Mouse (Mus musculus) mouse embryonic stem cell (cell line): ENCODE results near the gene Cnr2.

ENCODE experiments used
- in situ Hi-C, 2 experiments: fragments of 300-500 bp; cut with MboI; formaldehyde crosslinking; loops; 1 replicate in 1 of 2; 3 replicates in 1 of 2; pipeline ENCODE4 v1.14.3; 2019 to 2020; ENCODE audit warnings: low sequenced_read_pairs in 2 of 2, low pct_unique_long_range_greater_than_20kb in 1 of 2, mixed read lengths in 1 of 2; ENCODE audit not compliant: unreplicated experiment in 1 of 2

Cnr2 gene

DNA sequence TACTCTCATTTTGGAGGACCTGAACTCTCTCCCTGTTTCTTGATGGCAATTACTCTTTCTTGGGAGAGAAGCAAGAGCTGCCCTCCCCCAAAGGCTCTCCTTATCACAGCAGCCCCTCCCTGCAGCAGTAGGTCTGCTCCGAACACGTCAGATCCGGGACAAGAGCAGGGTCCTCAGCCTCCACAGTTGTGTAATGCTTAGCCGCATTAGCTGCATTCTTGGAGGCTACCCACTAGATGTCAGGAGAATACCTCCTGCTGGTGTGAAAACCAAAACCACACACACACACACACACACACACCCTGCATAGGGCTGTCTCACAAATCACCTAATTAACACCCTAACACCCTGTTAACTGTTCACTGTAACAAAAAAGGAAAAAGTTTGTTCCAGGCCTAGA, 2.3 kb upstream of the Cnr2 start:
- in situ Hi-C loops = no loop called here

GRCm38 (mm10) chr4:135896157-135896556, 963 bp downstream of the Cnr2 start:
- in situ Hi-C loops = no loop called here

- in situ Hi-C loops = no loop called here
Measured at GRCm38 (mm10) chr4:135898380-135899049, 3.3 kb downstream of the Cnr2 start.

- in situ Hi-C loops = no loop called here
Measured at GRCm38 (mm10) chr4:135899050-135899448, 3.9 kb downstream of the Cnr2 start.

DNA sequence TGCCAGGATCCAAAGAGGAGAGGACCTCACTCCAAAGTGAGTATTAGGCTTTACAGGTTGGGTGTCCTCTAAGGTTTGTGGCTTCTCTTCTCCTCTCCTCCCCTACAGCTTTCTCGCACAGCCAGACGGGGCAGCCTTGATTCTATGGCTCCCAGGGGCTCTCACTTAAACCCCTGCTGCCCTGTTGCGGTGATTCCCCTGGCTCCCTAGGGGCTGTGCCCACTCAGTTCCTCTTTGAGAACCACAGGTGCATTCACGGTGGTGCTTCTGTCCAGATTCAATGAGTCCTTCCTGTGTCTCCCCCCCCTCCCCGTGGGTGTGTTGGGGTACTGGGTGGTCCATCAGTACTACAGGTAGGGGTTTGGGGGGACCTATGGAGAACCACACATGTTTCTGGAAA, 4.8 kb downstream of the Cnr2 start:
- in situ Hi-C loops = no loop called here

DNA sequence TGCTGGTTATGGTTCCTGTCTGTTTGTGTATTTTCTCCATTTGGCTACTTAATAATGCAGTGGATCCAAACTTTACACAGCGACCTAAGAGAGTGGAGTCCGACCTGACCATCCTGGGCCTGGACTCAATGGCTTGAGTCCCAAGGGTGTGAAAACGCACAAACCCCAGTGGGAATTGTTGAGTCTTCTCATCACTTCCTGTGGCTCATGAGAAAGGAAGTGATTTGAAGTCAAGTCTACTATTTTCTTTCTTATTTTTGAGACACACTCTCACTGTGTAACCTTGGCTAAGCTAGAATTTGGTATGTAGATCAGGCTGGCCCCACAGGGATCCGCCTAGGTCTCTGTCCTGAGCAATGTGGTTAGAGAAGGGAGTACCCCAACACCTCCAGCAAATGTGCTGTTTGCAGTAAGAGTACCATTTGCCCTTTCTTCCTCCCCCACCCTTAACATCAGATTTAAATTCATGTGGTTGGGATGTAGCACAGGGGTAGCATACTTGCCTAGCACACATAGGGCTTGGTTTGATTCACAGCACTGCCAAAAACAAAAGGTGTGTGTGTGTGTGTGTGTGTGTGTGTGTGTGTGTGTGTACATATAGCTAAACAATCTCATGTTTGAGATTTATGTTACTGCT, 7.5 kb downstream of the Cnr2 start:
- in situ Hi-C loops = no loop called here

DNA sequence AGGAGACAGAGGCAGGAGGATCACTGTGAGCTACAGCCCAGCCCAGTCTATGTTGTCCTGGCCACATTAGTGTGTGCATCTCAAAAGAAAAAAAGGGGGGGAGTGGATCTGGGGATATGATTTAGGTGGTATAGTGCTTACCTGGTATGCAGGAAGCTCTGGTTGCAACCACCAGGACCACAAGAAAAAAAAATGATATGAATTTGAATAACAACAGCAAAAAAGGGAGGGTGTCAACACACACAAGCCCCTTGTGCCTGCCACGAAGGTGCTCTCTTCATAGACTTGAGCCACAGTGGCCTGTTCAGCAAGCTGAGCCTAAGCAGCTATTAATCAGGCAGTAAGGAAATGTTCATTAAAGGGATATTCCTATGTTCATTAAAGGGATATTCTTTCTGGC, 9.6 kb downstream of the Cnr2 start:
- in situ Hi-C loops = no loop called here

GRCm38 (mm10) chr4:135906633-135907032, 11.4 kb downstream of the Cnr2 start:
- in situ Hi-C loops = no loop called here

DNA sequence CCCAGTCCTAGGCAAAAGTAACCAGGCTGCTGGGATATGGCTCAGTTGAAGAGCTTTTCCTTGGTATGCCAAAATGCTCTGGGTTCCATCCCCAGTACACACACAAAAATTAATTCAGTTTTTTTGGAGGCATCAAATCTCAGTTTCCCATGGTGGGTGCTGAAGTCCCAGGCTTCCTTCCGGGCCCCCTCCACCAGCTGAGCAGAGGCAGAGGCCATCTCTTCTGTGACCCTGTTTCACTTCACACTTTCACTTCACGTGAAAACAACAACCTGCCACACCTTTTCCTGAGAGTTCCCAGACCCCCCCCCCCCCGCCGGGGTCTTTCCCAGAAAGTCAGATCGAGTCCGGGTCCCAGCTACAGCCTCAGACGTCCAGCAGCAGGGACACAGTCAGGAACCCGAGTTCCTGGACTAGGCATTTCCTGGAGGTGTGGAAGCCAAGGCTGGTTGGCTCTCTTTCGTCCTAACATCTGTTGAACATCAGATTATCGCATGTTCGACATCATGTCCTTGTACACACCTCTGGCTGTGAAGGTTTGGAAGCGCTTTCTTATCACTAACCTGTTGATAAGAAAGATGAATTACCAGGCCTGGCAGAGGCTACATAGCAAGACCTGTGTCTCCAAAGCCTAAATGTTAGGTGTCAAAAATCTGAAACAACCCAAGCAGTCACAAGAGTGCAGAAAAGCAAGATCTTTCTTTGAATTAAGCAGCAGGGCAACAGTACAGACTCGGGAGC, 14.3 kb downstream of the Cnr2 start:
- in situ Hi-C loops = no loop called here

- in situ Hi-C loops = no loop called here
Measured at GRCm38 (mm10) chr4:135911531-135911930, 16.3 kb downstream of the Cnr2 start.

- in situ Hi-C loops = no loop called here
Measured at GRCm38 (mm10) chr4:135912164-135912563, 17.0 kb downstream of the Cnr2 start.

- in situ Hi-C loops = no loop called here
Measured at GRCm38 (mm10) chr4:135912835-135913234, 17.6 kb downstream of the Cnr2 start.

- in situ Hi-C loops = no loop called here
Measured at GRCm38 (mm10) chr4:135913433-135913832, 18.2 kb downstream of the Cnr2 start.

GRCm38 (mm10) chr4:135918635-135919279, 23.6 kb downstream of the Cnr2 start:
- in situ Hi-C loops = no loop called here

- in situ Hi-C loops = no loop called here
Measured at GRCm38 (mm10) chr4:135919280-135919639, 24.1 kb downstream of the Cnr2 start.

DNA sequence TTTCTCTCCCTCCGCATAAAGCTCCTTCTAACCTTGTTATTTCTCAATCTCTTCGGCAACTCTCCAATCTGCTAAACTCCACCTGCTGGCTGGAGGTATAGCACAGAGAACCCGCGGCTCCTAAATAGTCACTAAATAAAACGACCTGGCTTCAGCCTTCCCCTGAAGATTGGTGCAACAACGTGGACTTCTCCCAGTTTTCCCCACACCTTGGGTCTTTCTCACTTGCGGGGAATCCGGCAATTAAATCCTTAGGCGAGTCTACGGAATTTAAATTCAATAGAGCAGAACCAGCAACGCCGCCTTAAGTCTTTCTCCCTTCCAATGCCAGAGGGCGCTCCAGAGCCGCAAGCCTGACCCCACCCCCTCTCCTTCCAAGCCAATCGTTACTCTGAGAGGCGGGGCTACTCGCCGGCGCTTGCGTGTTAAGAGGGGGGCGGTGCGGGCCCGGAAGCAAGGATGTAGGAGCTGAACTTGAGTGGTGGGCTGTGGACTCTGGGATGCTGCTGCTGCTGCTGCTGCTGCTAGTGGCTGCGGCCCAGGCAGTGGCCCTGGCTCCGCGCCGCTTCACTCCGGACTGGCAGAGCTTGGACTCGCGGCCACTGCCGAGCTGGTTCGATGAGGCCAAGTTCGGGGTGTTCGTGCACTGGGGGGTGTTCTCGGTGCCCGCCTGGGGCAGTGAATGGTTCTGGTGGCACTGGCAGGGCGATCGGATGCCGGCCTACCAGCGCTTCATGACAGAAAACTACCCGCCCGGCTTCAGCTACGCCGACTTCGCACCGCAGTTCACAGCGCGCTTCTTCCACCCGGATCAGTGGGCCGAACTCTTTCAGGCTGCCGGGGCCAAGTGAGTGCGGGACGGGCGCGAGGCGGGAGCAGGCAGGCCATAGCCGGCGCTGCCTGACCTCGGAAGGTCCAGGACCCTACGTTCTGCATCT, 25.4 kb downstream of the Cnr2 start, which contains the start of gene Fuca1:
Gene Fuca1 (plus strand): TSS at position 432 of the 938 bp plus-strand sequence.
- in situ Hi-C loops = no loop called here

DNA sequence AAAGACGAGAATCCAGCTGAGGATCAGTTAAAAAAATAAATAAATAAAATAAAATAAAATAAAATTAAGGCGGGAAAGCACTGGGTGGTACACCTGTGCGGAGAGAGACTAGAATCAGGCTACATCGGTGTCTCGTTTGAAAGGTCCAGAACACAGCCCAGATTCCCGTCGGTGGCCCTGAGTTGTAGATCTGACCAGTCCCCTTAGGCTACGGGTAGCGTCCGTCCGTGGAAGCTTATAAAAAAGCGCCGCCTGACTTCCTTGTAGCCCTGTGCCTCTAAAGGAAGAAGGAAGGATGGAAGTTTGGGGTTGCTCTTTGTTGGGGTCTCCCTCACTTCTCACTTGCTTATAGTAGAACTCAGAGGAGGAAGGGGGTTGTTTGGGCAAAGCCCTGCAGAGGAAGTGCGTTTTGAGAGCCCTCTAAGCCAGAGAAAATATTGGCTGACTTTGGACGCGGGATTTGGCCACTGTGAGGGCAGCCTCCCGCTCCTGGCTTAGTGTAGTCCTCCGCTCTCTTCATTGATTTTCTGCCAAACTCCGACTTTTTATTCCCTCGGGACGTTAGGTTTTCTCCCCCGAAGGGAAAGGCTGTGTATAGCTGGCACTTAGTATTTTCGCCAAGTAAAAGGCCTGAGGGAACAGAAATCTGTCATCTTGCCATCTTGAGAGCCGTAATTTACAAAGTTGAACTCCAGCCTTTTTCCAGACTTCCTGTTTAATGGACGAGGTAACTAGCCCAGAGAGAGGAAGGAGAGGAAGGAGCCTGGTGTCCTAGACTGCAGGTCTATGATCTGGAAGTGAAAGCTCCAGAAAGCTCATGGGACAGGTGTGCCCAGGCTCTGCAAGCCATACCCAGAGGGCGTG, 26.3 kb downstream of the Cnr2 start:
- in situ Hi-C loops = no loop called here
